Mouse (Mus musculus) heart, embryonic 12.5 days (tissue): Measurements from ENCODE around the gene Prkca. TPM values are rescaled to one million over a fixed set of nuclear protein-coding genes. Genes with fewer than 3 reads are reported as not detected.

Experiments
- ATAC-seq: fragments of 200-750 bp; cut with Nextera tagmentation; 2 replicates; pipeline ENCODE4 v1.8.0; 2017; ENCODE audit warnings: moderate TSS enrichment, moderate library complexity; ENCODE audit not compliant: insufficient number of reproducible peaks, low FRiP score
- H3K27ac ChIP-seq: fragments of 300-500 bp; sonication (generic); 2 replicates; pipeline ENCODE4 v1.5.1; 2016; ENCODE audit warnings: mild to moderate bottlenecking, moderate library complexity; ENCODE audit not compliant: poor library complexity, severe bottlenecking
- H3K27me3 ChIP-seq: fragments of 300-500 bp; sonication (generic); replicated peaks from 2 replicates; pipeline ENCODE4 v1.6.1; 2016; ENCODE audit warnings: mild to moderate bottlenecking, moderate library complexity
- H3K36me3 ChIP-seq: fragments of 300-500 bp; sonication (generic); 2 replicates; pipeline ENCODE4 v1.6.1; 2016; ENCODE audit warnings: mild to moderate bottlenecking, moderate library complexity
- H3K4me1 ChIP-seq: fragments of 300-500 bp; sonication (generic); replicated peaks from 2 replicates; pipeline ENCODE4 v1.6.1; 2016; ENCODE audit warnings: mild to moderate bottlenecking
- H3K4me2 ChIP-seq: fragments of 300-500 bp; sonication (generic); 2 replicates; pipeline ENCODE4 v1.6.1; 2016; ENCODE audit warnings: mild to moderate bottlenecking, moderate library complexity
- H3K4me3 ChIP-seq: fragments of 300-500 bp; sonication (generic); 2 replicates; pipeline ENCODE4 v1.5.1; 2016; ENCODE audit warnings: mild to moderate bottlenecking
- H3K9ac ChIP-seq: fragments of 300-500 bp; sonication (generic); 2 replicates; pipeline ENCODE4 v1.6.1; 2016; ENCODE audit warnings: mild to moderate bottlenecking, moderate library complexity
- H3K9me3 ChIP-seq: fragments of 300-500 bp; sonication (generic); replicated peaks from 2 replicates; pipeline ENCODE4 v1.6.1; 2016; ENCODE audit warnings: mild to moderate bottlenecking, moderate library complexity
- WGBS: fragments of 180-500 bp; shearing (Covaris S2); methylation state at CpG from one replicate; pipeline ENCODE4 v1.1.7; 2016; 5-methylcytosine and 5-hydroxymethylcytosine counted together
- polyA plus RNA-seq: library from polyadenylated mRNA; unstranded; fragments of >200 nt; fragmentation: Nextera tagmentation; extraction: Ambion mirVana; gene quantifications from 2 replicates; pipeline ENCODE4 v1.2.1, GENCODE M21; 2016

Prkca gene
- polyA plus RNA-seq, 1 experiment from 2014 or later, result 18.8 TPM

- WGBS, result 80% methylated on average over 3 of the region's 3 CpGs
- H3K4me1 ChIP-seq, result no peaks in the 10 kb centered on the region
- H3K27me3 ChIP-seq, result no peaks in the 10 kb centered on the region
- peaks cover 3% of the 10 kb centered on the region; the same call in 1 of the 2 replicates for H3K9me3 ChIP-seq
- H3K4me2 ChIP-seq, result no peak overlapping the region
- H3K27ac ChIP-seq, result no peak overlapping the region
- peaks cover 8% of the 10 kb centered on the region; the same call in 1 of the 2 replicates for H3K36me3 ChIP-seq
- no peak overlapping the region for H3K9ac ChIP-seq
- ATAC-seq, result no peak
- H3K4me3 ChIP-seq, result no peak overlapping the region
Measured at GRCm38 (mm10) chr11:108054647-108055046, 289.1 kb downstream of the Prkca start.

- Histone ChIP-seq H3K4me1 (no peaks in the 10 kb centered on the region), H3K27me3 (no peaks in the 10 kb centered on the region), H3K4me3 (no peak overlapping the region), H3K9me3 (peaks cover 3% of the 10 kb centered on the region; the same call in 1 of the 2 replicates), H3K4me2 (no peak overlapping the region), H3K27ac (no peak overlapping the region), H3K9ac (no peak overlapping the region), H3K36me3 (peaks cover 8% of the 10 kb centered on the region; the same call in 1 of the 2 replicates)
- WGBS, result 85% methylated on average over 10 of the region's 10 CpGs
- ATAC-seq, result no peak
Measured at GRCm38 (mm10) chr11:108053746-108054145, 290.0 kb downstream of the Prkca start.

GRCm38 (mm10) chr11:108041669-108042068, 302.1 kb downstream of the Prkca start:
- 81% methylated on average over 7 of the region's 7 CpGs for WGBS
- no peaks in the 10 kb centered on the region for H3K27me3 ChIP-seq
- no peak overlapping the region for H3K9ac ChIP-seq
- H3K4me3 ChIP-seq, result no peak overlapping the region
- peaks cover 6% of the 10 kb centered on the region; the same call in 1 of the 2 replicates for H3K36me3 ChIP-seq
- no peak overlapping the region for H3K27ac ChIP-seq
- no peak for ATAC-seq
- no peaks in the 10 kb centered on the region; the same call in 1 of the 2 replicates for H3K9me3 ChIP-seq
- no peak overlapping the region for H3K4me2 ChIP-seq
- H3K4me1 ChIP-seq, result peaks cover 3% of the 10 kb centered on the region; the same call in 1 of the 2 replicates

GRCm38 (mm10) chr11:108040823-108041222, 302.9 kb downstream of the Prkca start:
- H3K9me3 ChIP-seq, result no peaks in the 10 kb centered on the region; the same call in 1 of the 2 replicates
- no peak for ATAC-seq
- H3K4me3 ChIP-seq, result no peak overlapping the region
- H3K36me3 ChIP-seq, result peaks cover 6% of the 10 kb centered on the region; the same call in 1 of the 2 replicates
- WGBS, result 84% methylated on average over 2 of the region's 2 CpGs
- H3K4me1 ChIP-seq, result peaks cover 2% of the 10 kb centered on the region; the same call in 1 of the 2 replicates
- H3K27ac ChIP-seq, result no peak overlapping the region
- no peak overlapping the region for H3K9ac ChIP-seq
- no peak overlapping the region for H3K4me2 ChIP-seq
- H3K27me3 ChIP-seq, result no peaks in the 10 kb centered on the region

- no peak overlapping the region for H3K9ac ChIP-seq
- no peaks in the 10 kb centered on the region; the same call in 1 of the 2 replicates for H3K9me3 ChIP-seq
- H3K27ac ChIP-seq, result no peak overlapping the region
- ATAC-seq, result no peak
- 0 out of 2 replicates have a peak, but pooled peaks cover 1% of the 10 kb centered on the region for H3K36me3 ChIP-seq
- 95% methylated on average over 17 of the region's 17 CpGs for WGBS
- H3K4me2 ChIP-seq, result no peak overlapping the region
- 0 out of 2 replicates have a peak, but pooled peaks cover 2% of the 10 kb centered on the region for H3K4me1 ChIP-seq
- H3K27me3 ChIP-seq, result no peaks in the 10 kb centered on the region
- no peak overlapping the region for H3K4me3 ChIP-seq
Measured at GRCm38 (mm10) chr11:108039761-108040160, 304.0 kb downstream of the Prkca start.

GRCm38 (mm10) chr11:108038989-108039388, 304.7 kb downstream of the Prkca start:
- Histone ChIP-seq H3K27me3 (no peaks in the 10 kb centered on the region), H3K27ac (no peak overlapping the region), H3K9ac (no peak overlapping the region), H3K9me3 (no peaks in the 10 kb centered on the region), H3K4me3 (no peak overlapping the region), H3K4me1 (0 out of 2 replicates have a peak, but pooled peaks cover 7% of the 10 kb centered on the region), H3K4me2 (no peak overlapping the region), H3K36me3 (no peaks in the 10 kb centered on the region)
- WGBS, result 89% methylated on average over 12 of the region's 12 CpGs
- ATAC-seq, result no peak

- H3K27ac ChIP-seq, result no peak overlapping the region
Measured at GRCm38 (mm10) chr11:108036339-108036738, 307.4 kb downstream of the Prkca start.

GRCm38 (mm10) chr11:108035761-108036160, 308.0 kb downstream of the Prkca start:
- no peak for ATAC-seq
- WGBS, result 79% methylated on average over 5 of the region's 5 CpGs
- Histone ChIP-seq H3K4me2 (no peak overlapping the region), H3K9ac (no peak overlapping the region), H3K9me3 (no peaks in the 10 kb centered on the region), H3K27me3 (no peaks in the 10 kb centered on the region), H3K4me1 (peaks cover 22% of the 10 kb centered on the region), H3K4me3 (no peak overlapping the region), H3K27ac (no peak overlapping the region), H3K36me3 (no peaks in the 10 kb centered on the region)

More at GRCm38 (mm10) chr11:108036339-108036738, 307.4 kb downstream of the Prkca start:
- Histone ChIP-seq H3K27me3 (no peaks in the 10 kb centered on the region), H3K9ac (no peak overlapping the region), H3K4me2 (no peak overlapping the region), H3K9me3 (no peaks in the 10 kb centered on the region), H3K36me3 (no peaks in the 10 kb centered on the region), H3K4me1 (peaks cover 19% of the 10 kb centered on the region), H3K4me3 (no peak overlapping the region)
- no peak for ATAC-seq
- 84% methylated on average over 10 of the region's 10 CpGs for WGBS

GRCm38 (mm10) chr11:108034376-108034775, 309.4 kb downstream of the Prkca start:
- ATAC-seq, result no peak

GRCm38 (mm10) chr11:108032568-108032967, 311.2 kb downstream of the Prkca start:
- WGBS, result 38% methylated on average over 10 of the region's 10 CpGs
- Histone ChIP-seq H3K36me3 (no peaks in the 10 kb centered on the region), H3K27me3 (no peaks in the 10 kb centered on the region), H3K4me1 (peaks cover 30% of the 10 kb centered on the region), H3K4me3 (no peak overlapping the region), H3K4me2 (no peak overlapping the region), H3K9ac (no peak overlapping the region), H3K9me3 (no peaks in the 10 kb centered on the region), H3K27ac (no peak overlapping the region)
- ATAC-seq, result no peak

More at GRCm38 (mm10) chr11:108034376-108034775, 309.4 kb downstream of the Prkca start:
- Histone ChIP-seq H3K4me2 (no peak overlapping the region), H3K27ac (no peak overlapping the region), H3K4me1 (peaks cover 22% of the 10 kb centered on the region), H3K9ac (no peak overlapping the region), H3K4me3 (no peak overlapping the region), H3K27me3 (no peaks in the 10 kb centered on the region), H3K36me3 (no peaks in the 10 kb centered on the region), H3K9me3 (no peaks in the 10 kb centered on the region)
- WGBS, result 57% methylated on average over 7 of the region's 7 CpGs

GRCm38 (mm10) chr11:108030956-108031604, 312.6 kb downstream of the Prkca start:
- Histone ChIP-seq H3K9me3 (no peaks in the 10 kb centered on the region), H3K27ac (no peak overlapping the region), H3K9ac (no peak overlapping the region), H3K4me2 (no peak overlapping the region), H3K4me3 (no peak overlapping the region), H3K27me3 (no peaks in the 10 kb centered on the region), H3K4me1 (peaks cover 30% of the 10 kb centered on the region), H3K36me3 (no peaks in the 10 kb centered on the region)
- 46% methylated on average over 10 of the region's 10 CpGs for WGBS
- ATAC-seq, result no peak
